Mouse (Mus musculus) MEL (cell line): Measurements from ENCODE around the gene Comt. TPM values are rescaled to one million over a fixed set of nuclear protein-coding genes. Genes with fewer than 3 reads are reported as not detected.

Experiments used
- DNase-seq: peaks from one replicate; pipeline ENCODE4 v3.0.0; 2011; ENCODE audit warnings: low read depth, low spot score
- H3K27ac ChIP-seq: 2 replicates; pipeline ENCODE4 v1.5.1; 2012; ENCODE audit warnings: low read depth, mild to moderate bottlenecking, control low read depth, low read length, moderate library complexity; ENCODE audit not compliant: control insufficient read depth
- H3K27me3 ChIP-seq, 2 experiments: fragments of 150-350 bp in 1 of 2; sonication (generic) in 1 of 2; 2 replicates each; pipeline ENCODE4 v1.6.1; 2012; ENCODE audit warnings: low read length in 2 of 2, mild to moderate bottlenecking in 2 of 2, improper control_type of control experiment in 1 of 2, moderate library complexity in 1 of 2; ENCODE audit not compliant: insufficient read depth in 2 of 2, control insufficient read depth in 1 of 2
- H3K36me3 ChIP-seq, 2 experiments: 2 replicates each; pipeline ENCODE4 v1.6.1; 2012 to 2014; ENCODE audit warnings: low read length in 2 of 2, improper control_type of control experiment in 1 of 2, inconsistent platforms in 1 of 2, mild to moderate bottlenecking in 1 of 2; ENCODE audit not compliant: insufficient read depth in 2 of 2, control insufficient read depth in 1 of 2
- H3K4me1 ChIP-seq, 2 experiments: fragments of 150-350 bp in 1 of 2; sonication (generic) in 1 of 2; 2 replicates each; pipeline ENCODE4 v1.6.1; 2012; ENCODE audit warnings: low read length in 2 of 2, improper control_type of control experiment in 1 of 2, mild to moderate bottlenecking in 1 of 2; ENCODE audit not compliant: insufficient read depth in 2 of 2, control insufficient read depth in 1 of 2
- H3K4me3 ChIP-seq, 2 experiments: fragments of 150-350 bp in 1 of 2; sonication (generic) in 1 of 2; 2 replicates each; pipeline ENCODE4 v1.5.1; 2012; ENCODE audit warnings: low read depth in 2 of 2, low read length in 2 of 2, mild to moderate bottlenecking in 2 of 2, moderate library complexity in 2 of 2, control low read depth in 1 of 2, improper control_type of control experiment in 1 of 2; ENCODE audit not compliant: control insufficient read depth in 1 of 2, insufficient read depth in 1 of 2
- H3K79me2 ChIP-seq: 2 replicates; pipeline ENCODE4 v1.6.1; 2012; ENCODE audit warnings: mild to moderate bottlenecking, low read length, moderate library complexity; ENCODE audit not compliant: control insufficient read depth, poor library complexity, insufficient read depth
- H3K9ac ChIP-seq: 2 replicates; pipeline ENCODE4 v1.6.1; 2012; ENCODE audit warnings: low read depth, mild to moderate bottlenecking, control low read depth, low read length, moderate library complexity; ENCODE audit not compliant: control insufficient read depth, poor library complexity, severe bottlenecking
- H3K9me3 ChIP-seq: fragments of 150-350 bp; sonication (generic); replicated peaks from 2 replicates; pipeline ENCODE4 v1.6.1; 2012; ENCODE audit warnings: mild to moderate bottlenecking, low read length, improper control_type of control experiment, moderate library complexity; ENCODE audit not compliant: insufficient read depth
- BHLHE40 ChIP-seq: IDR thresholded peaks from 2 replicates; pipeline ENCODE4 v1.6.1; 2012; ENCODE audit warnings: low read depth, mild to moderate bottlenecking, inconsistent platforms, low read length, improper control_type of control experiment, borderline replicate concordance
- CHD2 ChIP-seq: IDR thresholded peaks from 2 replicates; pipeline ENCODE4 v1.6.1; 2011; ENCODE audit warnings: low read length, improper control_type of control experiment
- CTCF ChIP-seq, 3 experiments: IDR thresholded peaks in 2 of 3; conservative IDR thresholded peaks in 1 of 3; 2 replicates each; pipeline ENCODE4 v1.5.1; 2011 to 2012; ENCODE audit warnings: low read length in 3 of 3, low read depth in 2 of 3, mild to moderate bottlenecking in 2 of 3, improper control_type of control experiment in 1 of 3, inconsistent platforms in 1 of 3, mixed read lengths in 1 of 3, moderate library complexity in 1 of 3; ENCODE audit not compliant: control insufficient read depth in 1 of 3, insufficient read depth in 1 of 3, poor library complexity in 1 of 3, severe bottlenecking in 1 of 3
- ELF1 ChIP-seq: IDR thresholded peaks from 2 replicates; pipeline ENCODE4 v1.6.1; 2014; ENCODE audit warnings: low read depth, mild to moderate bottlenecking, inconsistent platforms, low read length, improper control_type of control experiment, moderate library complexity
- EP300 ChIP-seq, 2 experiments: IDR thresholded peaks; 2 replicates each; pipeline ENCODE4 v1.6.1; 2011; ENCODE audit warnings: improper control_type of control experiment in 2 of 2, low read length in 2 of 2, low read depth in 1 of 2, mild to moderate bottlenecking in 1 of 2
- GATA1 ChIP-seq: IDR thresholded peaks from 2 replicates; pipeline ENCODE4 v1.6.1; 2011; ENCODE audit warnings: low read depth, low read length, improper control_type of control experiment
- HCFC1 ChIP-seq: IDR thresholded peaks from 2 replicates; pipeline ENCODE4 v1.6.1; 2012; ENCODE audit warnings: low read depth, mild to moderate bottlenecking, inconsistent platforms, low read length, improper control_type of control experiment, moderate library complexity
- JUND ChIP-seq: IDR thresholded peaks from 2 replicates; pipeline ENCODE4 v1.6.1; 2011; ENCODE audit warnings: low read depth, mild to moderate bottlenecking, improper control_type of control experiment, low read length
- KAT2A ChIP-seq: conservative IDR thresholded peaks from 2 replicates; pipeline ENCODE4 v1.6.1; 2012; ENCODE audit warnings: low read depth, low read length, improper control_type of control experiment, inconsistent platforms
- MAX ChIP-seq: IDR thresholded peaks from 2 replicates; pipeline ENCODE4 v1.6.1; 2011; ENCODE audit warnings: low read length, improper control_type of control experiment
- MEF2A ChIP-seq: IDR thresholded peaks from 2 replicates; pipeline ENCODE4 v1.6.1; 2014; ENCODE audit warnings: low read depth, mild to moderate bottlenecking, inconsistent platforms, low read length, improper control_type of control experiment; ENCODE audit not compliant: poor library complexity, insufficient replicate concordance, severe bottlenecking; ENCODE audit errors: extremely low read depth
- MXI1 ChIP-seq: IDR thresholded peaks from 2 replicates; pipeline ENCODE4 v1.6.1; 2011; ENCODE audit warnings: mild to moderate bottlenecking, low read depth, low read length, improper control_type of control experiment
- MYB ChIP-seq: IDR thresholded peaks from 2 replicates; pipeline ENCODE4 v1.6.1; 2011; ENCODE audit warnings: mild to moderate bottlenecking, low read depth, low read length, improper control_type of control experiment
- POLR2A ChIP-seq, 2 experiments: IDR thresholded peaks; 2 replicates each; pipeline ENCODE4 v1.6.1; 2011 to 2012; ENCODE audit warnings: low read length in 2 of 2, mild to moderate bottlenecking in 2 of 2, control low read depth in 1 of 2, improper control_type of control experiment in 1 of 2, low read depth in 1 of 2, moderate library complexity in 1 of 2; ENCODE audit not compliant: control insufficient read depth in 1 of 2, insufficient read depth in 1 of 2, poor library complexity in 1 of 2
- POLR2AphosphoS2 ChIP-seq: IDR thresholded peaks from 2 replicates; pipeline ENCODE4 v1.6.1; 2011; ENCODE audit warnings: low read length, improper control_type of control experiment
- POLR2AphosphoS5 ChIP-seq: IDR thresholded peaks from 2 replicates; pipeline ENCODE4 v1.6.1; 2012; ENCODE audit warnings: low read depth, borderline replicate concordance, mild to moderate bottlenecking, inconsistent platforms, low read length, moderate library complexity, mixed read lengths
- RAD21 ChIP-seq: IDR thresholded peaks from 2 replicates; pipeline ENCODE4 v1.6.1; 2011; ENCODE audit warnings: mild to moderate bottlenecking, low read depth, low read length, improper control_type of control experiment
- TAL1 ChIP-seq: IDR thresholded peaks from 2 replicates; pipeline ENCODE4 v1.6.1; 2012; ENCODE audit warnings: mild to moderate bottlenecking, inconsistent platforms, low read length, moderate library complexity, mixed read lengths
- TBP ChIP-seq: IDR thresholded peaks from 2 replicates; pipeline ENCODE4 v1.8.0; 2011; ENCODE audit warnings: low read depth, low read length, improper control_type of control experiment
- TCF12 ChIP-seq: IDR thresholded peaks from 2 replicates; pipeline ENCODE4 v1.6.1; 2014; ENCODE audit warnings: low read depth, mild to moderate bottlenecking, inconsistent platforms, low read length, improper control_type of control experiment, moderate library complexity
- UBTF ChIP-seq: IDR thresholded peaks from 2 replicates; pipeline ENCODE4 v1.6.1; 2012; ENCODE audit warnings: low read depth, mild to moderate bottlenecking, inconsistent platforms, low read length, improper control_type of control experiment, moderate library complexity, borderline replicate concordance; ENCODE audit not compliant: insufficient read depth
- ZC3H11A ChIP-seq: IDR thresholded peaks from 2 replicates; pipeline ENCODE4 v1.6.1; 2012; ENCODE audit warnings: low read depth, mild to moderate bottlenecking, inconsistent platforms, low read length, improper control_type of control experiment
- ZKSCAN1 ChIP-seq: IDR thresholded peaks from 2 replicates; pipeline ENCODE4 v1.6.1; 2012; ENCODE audit warnings: low read depth, mild to moderate bottlenecking, inconsistent platforms, low read length, improper control_type of control experiment, moderate library complexity
- polyA plus RNA-seq, 2 experiments: library from polyadenylated mRNA; stranded (reverse) in 1 of 2; unstranded in 1 of 2; fragments of >175 nt in 1 of 2; fragments of >200 nt in 1 of 2; gene quantifications; 2 replicates each; pipeline versions ENCODE4 v1.2.1 to v1.2.4; 2012; ENCODE audit warnings: low replicate concordance in 2 of 2, low read depth in 1 of 2; ENCODE audit not compliant: insufficient read length in 2 of 2, insufficient read depth in 1 of 2, missing spikeins in 1 of 2
- total RNA-seq: library from RNA; depleted of rRNA; stranded (reverse); fragments of 300-350 nt; gene quantifications from 2 replicates; pipeline ENCODE4 v1.2.3, GENCODE M21; 2012

The Comt gene
- total and polyA plus RNA-seq, 3 experiments: 62.5 to 71.8 TPM; not detected in 1

DNA sequence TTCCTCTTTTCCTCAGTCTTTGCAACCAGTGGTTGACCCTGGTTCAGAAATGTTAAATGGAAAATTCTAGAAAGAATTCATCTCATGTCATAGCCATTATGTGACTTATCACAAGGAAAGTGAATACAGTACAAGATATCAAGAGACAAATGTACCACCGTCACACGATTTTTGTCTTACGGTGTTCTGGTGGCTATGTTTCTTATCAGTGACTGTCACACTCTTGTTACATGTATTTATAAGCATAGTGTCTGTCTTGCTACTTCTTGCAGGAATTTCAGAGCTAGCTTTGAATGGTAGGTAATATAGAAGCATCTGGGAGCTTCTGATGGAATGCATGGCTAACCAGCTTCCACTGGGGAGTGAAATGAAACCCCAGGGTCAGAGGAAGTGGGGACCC, 56.5 kb downstream of the Comt start:
- Histone ChIP-seq H3K4me3 (0 out of 4 replicates have a peak overlapping the region, but pooled peaks of 1 of the 2 experiments have one; percentile 13), H3K27ac (peak overlapping the region; percentile 14; the same call in 1 of the 2 replicates), H3K27me3 (no peaks in the 10 kb centered on the region), H3K36me3 (peaks cover 0 to 13% of the 10 kb centered on the region in 2 experiments; a peak in 2 of 4 replicates), H3K9me3 (no peaks in the 10 kb centered on the region), H3K4me1 (peaks cover 6 to 15% of the 10 kb centered on the region in 2 experiments), H3K9ac (no peak overlapping the region), H3K79me2 (no peaks in the 10 kb centered on the region)
- DNase-seq: peak; percentile 52
- TF ChIP-seq CTCF (IDR thresholded peaks at IDR 0.05 in 2 of 3, conservative IDR thresholded peaks at IDR 0.05 in 1 of 3; ENCODE audit: control insufficient read depth in 1 of 3, insufficient read depth in 1 of 3, low read depth in 2 of 3, low read length in 3 of 3, poor library complexity in 1 of 3, severe bottlenecking in 1 of 3): no peak
- TF ChIP-seq BHLHE40: no peak
- TF ChIP-seq MEF2A: no peak
- no peak for TF ChIP-seq POLR2AphosphoS2
- TF ChIP-seq ZC3H11A: no peak
- TF ChIP-seq EP300 (IDR thresholded peaks at IDR 0.05; ENCODE audit: low read depth in 1 of 2, low read length in 2 of 2): peak in 1 of 2 experiments; percentile 30; a peak in 2 of 4 replicates
- no peak for TF ChIP-seq RAD21
- TF ChIP-seq UBTF: no peak
- TF ChIP-seq MXI1: no peak
- no peak for TF ChIP-seq JUND
- TF ChIP-seq TBP: no peak
- TF ChIP-seq CHD2: no peak
- no peak for TF ChIP-seq MYB
- TF ChIP-seq MAX: no peak
- TF ChIP-seq ELF1: no peak
- no peak for TF ChIP-seq ZKSCAN1
- peak; percentile 37; the same call in 1 of the 2 replicates for TF ChIP-seq TCF12
- TF ChIP-seq HCFC1: no peak
- peak; percentile 28; the same call in 1 of the 2 replicates for TF ChIP-seq TAL1
- no peak for TF ChIP-seq POLR2A (IDR thresholded peaks at IDR 0.05; ENCODE audit: control insufficient read depth in 1 of 2, insufficient read depth in 1 of 2, low read depth in 1 of 2, low read length in 2 of 2, poor library complexity in 1 of 2)
- TF ChIP-seq KAT2A: no peak
- peak; percentile 72 for TF ChIP-seq GATA1
- no peak for TF ChIP-seq POLR2AphosphoS5
